Mouse (Mus musculus): ENCODE data around the gene Pard3.

Pard3 gene

DNA sequence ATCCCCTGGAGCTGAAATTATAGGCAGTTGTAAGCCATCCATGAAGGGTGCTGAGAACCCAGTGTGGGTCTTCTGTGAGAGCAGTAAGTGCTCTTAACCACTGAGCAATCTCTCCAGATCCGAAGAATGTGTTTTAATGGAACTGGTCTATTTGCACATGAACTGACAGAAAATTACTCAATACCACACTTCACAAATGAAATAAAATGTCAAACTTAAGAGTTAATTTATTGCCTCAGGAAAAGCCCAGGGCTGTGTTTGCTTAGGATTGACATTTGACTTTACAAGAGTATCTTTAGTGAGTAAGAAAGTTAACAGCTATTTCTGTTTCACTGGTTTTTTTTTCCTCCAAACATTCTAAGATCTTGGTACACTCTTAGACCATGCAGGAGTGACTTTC lies 23.7 kb downstream of the Pard3 start:
- DNase-seq (ENCODE audit: low spot score in 2 of 2), result no peak

DNA sequence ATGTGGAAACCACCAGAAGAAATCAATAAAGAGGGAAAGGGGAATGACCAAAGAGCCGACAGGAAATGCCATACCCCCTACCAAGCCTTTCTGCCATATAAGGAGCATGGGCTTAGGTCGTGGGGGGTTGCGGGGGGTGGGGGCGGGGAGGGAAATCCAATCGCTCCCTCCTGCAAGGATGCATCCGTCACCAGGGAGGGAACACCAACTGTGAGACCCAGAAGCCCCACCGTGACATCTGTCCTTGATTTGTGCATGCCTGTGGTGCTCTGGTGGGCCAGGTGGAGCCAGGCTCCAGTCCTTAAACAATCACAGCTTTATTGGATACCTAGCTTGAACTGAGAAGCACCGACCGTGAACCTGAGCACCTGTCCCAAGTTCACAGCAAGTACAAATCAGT lies 24.7 kb downstream of the Pard3 start:
- no peak for DNase-seq (ENCODE audit: low spot score in 2 of 2)

DNA sequence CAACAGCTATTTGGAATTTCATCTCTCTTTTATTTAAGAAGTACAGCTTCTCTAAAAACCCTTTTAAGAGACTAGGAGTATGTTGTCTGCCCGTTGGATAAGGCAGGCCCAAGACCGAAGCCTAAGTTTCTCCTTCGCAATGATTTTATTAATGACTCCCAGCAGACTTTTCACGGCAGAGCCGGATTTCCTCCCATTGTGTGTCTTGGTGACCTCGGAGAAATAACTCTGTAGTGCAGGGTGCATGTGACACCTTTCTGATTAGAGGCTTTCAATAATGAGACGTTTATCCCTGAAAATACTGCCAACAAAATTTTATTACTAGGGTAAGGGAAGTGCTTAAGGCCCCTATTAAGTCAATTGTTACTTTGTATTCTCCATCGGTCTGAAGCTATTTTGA lies 25.3 kb downstream of the Pard3 start:
- no peak for DNase-seq (ENCODE audit: low spot score in 2 of 2)

DNA sequence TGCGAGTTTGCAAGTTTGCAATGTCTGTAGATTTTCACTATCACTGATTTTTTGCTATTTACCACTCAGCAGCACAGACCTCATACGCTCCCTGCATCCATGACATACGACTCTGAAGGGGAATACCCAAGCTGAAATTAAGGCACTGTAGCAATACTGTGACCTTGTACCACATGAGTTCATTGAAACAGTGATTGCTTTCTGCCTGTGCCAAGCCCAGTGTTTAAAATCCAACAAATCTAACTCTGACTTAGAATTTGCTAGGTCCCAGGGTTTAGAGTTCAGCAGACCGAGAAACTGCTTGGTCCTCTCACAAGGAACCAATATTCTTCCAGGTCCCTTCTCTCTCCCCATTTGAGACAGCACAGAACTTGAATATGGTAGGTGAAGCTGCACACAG lies 26.7 kb downstream of the Pard3 start:
- DNase-seq (ENCODE audit: low spot score in 2 of 2), result no peak

DNA sequence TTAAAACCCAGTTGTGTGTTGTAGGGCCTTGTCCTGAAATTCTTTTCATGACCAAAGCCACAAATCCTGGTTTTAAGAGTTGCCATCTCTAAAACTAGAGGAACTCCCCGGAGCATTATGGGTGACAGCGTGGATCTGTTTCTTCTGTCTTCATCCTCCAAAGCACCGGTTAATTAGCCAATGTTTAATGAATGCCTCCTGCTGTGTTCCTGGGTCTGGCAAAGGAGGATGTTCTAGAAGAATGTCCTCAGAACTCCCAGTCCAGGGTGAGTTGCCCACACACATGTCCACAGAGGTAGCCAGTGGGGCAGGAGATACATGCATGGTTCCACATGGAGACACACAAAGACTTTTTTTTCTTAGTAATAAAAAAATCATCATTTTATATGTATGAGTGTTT lies 28.2 kb downstream of the Pard3 start:
- no peak for DNase-seq (ENCODE audit: low spot score in 2 of 2)

DNA sequence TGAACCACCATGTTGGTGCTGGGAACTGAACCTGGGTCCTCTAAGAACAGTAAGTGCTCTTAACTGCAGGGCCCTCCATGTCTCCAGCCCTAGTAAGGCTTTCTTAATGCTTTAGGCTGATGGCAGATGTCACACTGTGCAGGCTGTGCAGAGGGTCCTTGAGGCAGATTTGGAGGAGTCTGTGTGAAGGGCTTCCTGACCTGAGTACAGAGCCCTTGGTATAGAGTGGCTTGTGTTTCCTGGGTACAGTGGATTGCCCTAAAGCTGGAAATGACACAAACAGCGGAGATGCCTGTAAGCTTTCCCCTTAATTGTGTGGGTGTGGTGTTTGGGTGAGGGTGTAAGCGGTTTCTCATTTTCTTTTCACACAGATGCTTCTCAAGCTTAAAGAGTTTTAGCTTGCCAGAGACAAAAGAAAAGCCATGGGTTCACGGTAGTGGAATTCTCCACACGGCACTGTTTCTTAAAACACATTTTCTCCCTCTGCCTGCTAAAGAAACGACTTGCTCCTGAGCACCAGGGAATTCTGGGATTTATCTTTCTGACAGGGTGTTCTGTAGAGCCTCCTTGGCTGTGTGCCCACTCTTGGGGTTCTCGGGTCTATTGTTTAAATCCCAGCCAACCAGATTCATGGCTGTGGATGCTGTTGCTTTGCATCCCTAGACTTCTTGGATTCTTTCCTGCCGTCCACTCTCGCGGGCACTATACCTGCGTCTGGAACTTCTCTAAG lies 28.9 kb downstream of the Pard3 start:
- no peak for DNase-seq (ENCODE audit: low spot score in 2 of 2)

DNA sequence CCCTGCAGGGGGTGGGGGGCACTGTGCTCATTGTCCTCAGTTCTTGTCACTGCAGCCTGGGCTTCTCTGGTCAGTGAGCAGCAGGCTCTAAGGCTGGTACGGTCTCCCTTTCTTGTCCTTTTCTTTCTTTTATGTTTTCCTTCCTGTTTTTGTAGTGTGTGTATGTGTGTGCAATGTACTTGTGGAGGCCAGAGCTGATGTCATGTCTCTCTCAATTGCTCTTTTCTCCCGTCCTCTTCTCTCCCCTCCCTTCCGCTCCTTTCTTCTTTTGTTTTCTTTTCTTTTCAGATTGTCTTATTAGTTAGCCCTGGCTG lies 29.4 kb downstream of the Pard3 start:
- no peak for DNase-seq (ENCODE audit: low spot score in 2 of 2)

DNA sequence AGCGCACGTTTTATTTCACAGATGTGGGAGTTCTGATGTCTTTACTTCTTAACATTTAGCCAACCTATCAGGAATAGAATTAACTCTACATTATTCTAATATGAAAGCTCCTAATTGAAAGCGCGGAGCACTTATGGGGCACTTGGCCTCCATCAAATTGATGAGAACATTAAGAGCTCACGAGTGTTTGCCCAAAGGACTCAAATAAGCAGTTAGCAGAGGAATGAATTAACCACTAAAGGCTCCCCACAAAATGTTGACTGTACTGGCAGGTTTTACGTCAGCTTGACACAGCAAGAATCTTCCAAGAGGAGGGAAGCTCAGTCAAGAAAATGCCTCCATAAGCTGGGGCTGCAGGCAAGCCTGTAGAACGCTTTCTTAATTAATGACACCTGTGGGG lies 32.1 kb downstream of the Pard3 start:
- no peak for DNase-seq (ENCODE audit: low spot score in 2 of 2)

DNA sequence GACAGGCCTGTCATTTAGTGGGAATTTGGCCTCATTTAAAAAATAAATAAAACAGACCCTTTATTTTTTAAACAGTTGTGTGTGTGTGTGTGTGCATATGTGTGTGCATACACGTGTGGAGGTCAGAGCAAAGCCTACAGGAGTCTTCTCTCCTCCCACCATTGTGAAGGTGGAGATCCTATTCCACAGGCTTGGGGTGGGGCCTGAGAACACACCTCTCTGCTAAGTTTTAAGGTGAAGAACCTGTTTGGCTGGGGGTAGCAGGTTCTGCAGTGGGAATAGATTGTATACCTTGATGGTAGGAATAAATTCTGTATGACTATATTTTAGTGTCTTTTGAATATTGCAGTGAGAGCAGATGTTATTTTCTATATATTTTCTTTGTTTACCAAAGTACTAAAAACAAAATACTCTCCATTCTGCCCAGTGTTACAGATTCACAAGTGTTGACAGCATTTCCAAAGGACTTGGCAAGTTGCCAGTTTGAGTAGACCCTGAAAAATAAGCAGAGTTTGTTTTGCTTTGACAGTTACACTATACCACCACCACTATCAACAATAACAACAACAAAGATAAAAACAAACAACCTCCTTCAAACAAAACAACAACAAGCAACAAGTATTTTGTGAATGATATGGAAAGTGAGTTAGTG lies 35.9 kb downstream of the Pard3 start:
- DNase-seq (ENCODE audit: low spot score in 2 of 2), result no peak

DNA sequence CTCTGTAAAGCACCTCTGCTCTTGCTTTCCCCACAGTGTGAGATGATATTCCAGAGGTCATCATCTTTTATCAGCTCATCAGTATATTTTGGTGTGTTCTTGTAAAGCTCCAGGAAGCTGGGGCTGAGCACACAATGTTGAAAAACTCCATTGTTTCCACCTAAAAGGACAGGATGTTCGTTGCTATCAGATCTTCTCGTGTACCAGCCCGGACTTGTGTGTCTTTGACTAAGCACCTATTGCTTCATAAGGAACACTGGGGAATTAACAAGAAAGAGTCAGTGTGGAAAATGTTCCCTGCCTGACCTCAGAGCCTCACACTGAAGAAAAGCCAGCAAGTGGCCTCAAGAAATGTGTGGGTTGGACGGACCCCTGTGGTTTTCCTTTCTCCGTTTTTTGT lies 39.6 kb downstream of the Pard3 start:
- no peak for DNase-seq (ENCODE audit: low spot score in 2 of 2)

DNA sequence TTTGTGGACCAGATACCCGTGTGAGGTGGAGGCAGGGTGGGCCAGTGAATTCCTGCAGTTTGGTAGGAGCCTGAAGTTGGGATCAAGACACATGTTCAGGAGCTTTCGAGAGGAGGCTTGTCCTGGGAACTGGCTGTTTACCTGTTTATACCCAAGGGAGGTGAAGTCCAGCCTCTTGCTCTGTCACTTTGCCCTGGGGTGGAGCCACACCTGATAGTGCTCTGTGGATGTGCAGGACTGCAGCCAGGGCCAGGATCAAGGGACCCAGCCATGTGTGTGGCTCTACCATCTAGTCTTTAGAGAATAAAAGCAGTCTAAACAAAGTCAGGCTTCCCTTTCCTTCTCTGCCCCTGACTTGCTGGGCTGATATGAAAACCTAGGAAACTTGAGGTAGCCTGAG lies 40.9 kb downstream of the Pard3 start:
- no peak for DNase-seq (ENCODE audit: low spot score in 2 of 2)

DNA sequence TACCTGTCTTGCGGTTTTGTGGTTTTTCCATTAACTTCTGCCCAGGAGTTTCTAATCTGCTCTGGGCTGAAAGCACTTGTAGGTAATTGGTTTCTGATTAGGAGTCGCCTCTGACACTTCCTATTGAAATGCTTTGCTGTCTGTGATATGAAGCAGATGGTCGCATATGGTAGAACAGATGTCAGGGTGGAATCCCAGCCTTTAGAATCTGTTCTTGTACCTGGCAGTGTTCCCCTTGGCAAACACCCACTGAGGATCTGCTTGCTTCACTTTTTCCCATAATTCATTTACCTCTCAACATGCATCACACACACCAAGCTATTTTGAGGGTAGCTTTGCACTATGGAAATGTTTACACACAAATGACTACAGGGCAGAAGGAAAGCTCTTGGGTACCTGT lies 44.2 kb downstream of the Pard3 start:
- DNase-seq (ENCODE audit: low spot score in 2 of 2), result no peak

DNA sequence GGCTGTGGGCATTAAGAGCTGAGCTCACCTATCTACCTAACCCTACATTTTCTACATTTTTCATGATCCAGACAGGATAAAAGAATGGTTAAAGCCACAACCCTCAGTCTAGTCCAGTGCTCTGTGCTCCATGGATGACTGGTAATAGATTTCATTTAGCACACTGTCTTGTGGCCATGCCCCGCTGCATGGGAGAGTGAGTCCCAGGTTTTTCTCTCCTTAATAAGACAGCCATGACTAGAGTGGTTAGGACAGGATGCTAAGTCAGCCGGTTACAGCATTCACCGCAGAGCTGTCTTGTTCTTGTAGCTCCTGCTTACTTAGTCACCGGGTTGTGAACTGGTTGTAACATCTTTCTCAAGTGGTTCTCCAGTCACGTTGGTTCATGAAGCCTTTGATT lies 49.5 kb downstream of the Pard3 start:
- DNase-seq (ENCODE audit: low spot score in 2 of 2), result no peak

DNA sequence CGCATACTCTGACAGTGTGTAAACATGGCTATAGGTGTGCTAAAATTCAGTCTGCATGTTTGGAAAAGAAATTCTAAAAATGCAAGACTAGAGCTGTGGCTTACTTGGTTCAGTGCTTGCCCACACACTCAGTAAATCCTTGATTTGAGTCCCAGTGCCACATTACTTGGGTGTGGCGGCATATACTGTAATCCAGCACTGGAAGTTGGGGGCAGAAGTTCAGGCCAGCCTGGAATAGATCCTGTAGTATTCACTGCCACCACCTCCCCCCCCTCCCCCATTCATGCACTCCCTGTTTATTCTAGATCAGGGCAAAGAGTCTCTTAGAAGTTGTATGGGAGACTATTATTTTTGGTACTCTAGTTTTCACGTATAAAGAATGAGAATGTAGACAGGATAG lies 52.1 kb downstream of the Pard3 start:
- no peak for DNase-seq (ENCODE audit: low spot score in 2 of 2)

DNA sequence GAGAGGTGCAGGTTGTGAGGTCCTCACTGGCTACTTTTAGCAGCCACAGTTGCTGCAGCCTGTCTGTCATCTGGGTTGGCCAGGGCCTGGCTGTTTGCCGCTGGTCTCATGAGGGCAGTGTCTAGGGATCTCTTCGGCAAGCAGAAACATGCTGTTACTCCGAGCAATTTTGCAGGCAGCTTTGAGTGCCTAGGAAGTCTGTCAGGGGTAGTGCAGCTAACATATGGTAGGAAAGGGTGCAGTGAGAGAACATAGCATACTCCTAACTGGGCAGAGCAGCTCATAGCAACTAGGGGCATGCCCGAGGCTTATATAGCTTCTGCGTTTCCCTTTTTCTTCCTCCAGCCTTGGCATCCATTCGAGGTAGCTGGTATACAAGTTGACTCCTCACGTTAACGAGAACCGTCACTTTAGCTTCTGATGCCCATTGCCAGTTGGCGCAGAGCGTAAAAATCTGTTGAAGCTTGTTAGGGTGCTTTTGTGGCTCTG lies 54.7 kb downstream of the Pard3 start:
- DNase-seq (ENCODE audit: low spot score in 2 of 2), result no peak

DNA sequence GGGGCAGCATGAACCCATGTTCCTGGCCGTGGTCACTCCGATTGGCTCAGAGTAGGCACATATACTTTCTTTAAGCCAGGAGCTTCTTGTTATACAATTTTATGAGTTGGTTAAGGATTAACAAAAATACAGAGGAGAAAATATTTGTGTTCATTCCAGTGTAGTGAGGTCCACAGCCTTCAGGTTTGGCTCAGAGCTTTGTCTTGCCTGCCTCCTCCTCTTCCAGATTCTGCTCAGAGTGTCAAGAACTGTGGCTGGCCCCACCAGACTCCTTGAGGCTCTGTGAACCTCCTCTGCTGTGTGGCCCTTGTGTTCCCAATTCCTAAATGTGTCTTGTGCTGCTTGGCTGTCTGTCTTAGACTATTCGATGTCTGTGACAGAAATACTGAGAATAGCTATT lies 59.7 kb downstream of the Pard3 start:
- DNase-seq (ENCODE audit: low spot score in 2 of 2), result no peak

DNA sequence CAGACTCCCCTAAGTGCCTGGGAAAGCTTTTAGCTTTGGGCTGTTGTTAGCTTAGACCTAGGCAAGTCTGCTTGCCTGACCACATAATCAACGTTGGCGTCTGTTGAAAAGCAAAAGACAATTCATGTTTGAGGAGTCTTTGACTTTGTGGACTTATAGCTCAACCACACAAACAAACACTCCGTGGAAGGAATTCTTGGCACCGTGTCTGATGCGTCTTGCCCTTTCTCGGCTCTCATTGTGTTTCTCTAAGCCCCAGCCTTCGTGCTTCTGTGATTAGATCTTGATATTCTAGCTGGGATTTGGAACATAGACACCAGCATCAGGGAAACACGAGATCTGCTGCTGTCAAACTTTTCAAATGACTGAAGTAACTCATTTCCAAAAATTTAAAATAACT lies 61.1 kb downstream of the Pard3 start:
- no peak for DNase-seq (ENCODE audit: low spot score in 2 of 2)

DNA sequence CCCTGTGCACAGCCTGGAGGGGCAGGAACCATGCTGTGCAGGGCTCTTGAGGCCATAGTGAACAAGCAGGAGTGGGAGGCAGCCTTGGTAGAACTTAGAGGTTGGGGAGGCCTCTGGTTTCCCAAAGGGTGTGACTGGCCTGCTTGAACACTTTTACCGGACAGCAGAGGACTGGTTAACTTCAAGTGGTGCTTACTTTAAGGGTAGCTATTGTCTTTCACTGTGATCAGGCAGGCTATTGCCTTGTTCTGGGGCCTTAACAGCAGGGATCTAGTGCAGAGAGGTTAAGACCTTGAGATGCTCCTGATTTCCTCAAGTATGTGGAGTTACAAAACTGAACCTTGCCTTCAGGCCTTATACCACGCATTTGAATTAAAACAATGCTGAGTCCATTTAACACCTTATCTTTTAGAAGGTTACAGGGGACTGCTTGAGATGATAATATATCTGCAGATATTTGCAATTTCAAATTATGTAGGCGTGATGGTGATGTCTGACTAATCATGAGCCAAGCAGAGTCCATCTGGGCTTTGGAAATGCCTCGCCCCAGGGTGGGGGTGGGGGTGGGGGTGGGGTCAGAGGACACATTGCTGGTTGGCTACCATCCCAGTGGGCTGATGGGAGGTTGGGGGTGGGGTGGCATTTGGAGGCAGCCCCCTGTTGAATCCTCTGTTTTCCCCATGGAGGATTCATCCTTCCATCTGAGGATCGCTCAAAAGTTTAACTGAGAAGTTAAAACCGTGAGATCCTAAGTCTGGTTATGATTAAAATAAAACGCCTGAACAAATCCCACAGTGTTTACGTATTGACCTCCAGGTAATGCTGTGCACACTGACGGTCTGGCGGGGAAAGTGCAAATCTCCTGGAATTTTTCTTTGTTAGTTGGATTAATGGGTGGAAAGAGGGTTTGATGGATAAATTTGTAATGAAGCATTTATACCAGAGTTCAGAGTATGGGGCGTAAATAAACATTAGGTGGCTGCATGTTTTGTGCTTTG lies 62.3 kb downstream of the Pard3 start:
- no peak for DNase-seq (ENCODE audit: low spot score in 2 of 2)

DNA sequence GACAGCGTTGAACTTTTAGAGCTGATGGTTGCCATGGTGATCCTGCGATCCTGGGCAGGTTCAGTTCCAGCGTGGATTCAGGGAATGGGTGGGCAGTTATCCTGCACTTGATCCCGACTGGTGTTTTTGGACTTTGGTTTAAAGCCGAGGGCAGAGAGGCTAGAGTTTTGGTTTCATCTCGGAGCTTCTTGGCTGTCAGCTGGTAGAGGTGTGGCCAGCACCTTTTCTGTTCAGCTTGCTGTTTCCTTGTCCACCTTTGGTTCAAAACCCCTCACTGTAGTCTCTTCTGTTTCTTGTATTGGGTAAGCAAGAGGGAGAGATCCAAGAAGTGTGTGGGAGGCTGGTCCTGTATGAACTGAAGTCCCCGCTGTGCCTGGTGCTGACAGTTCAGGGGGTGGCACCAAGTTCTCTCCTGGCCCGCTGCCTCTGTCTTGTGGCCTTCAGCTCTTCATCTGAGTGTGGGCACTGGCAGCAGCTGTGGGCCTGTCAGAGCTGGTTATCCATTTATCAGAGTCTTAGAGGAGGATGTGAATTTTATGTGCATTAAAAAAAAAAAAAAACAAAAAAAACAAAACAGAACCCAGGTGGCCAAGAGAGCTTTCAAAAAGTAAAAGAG lies 65.2 kb downstream of the Pard3 start:
- no peak for DNase-seq (ENCODE audit: low spot score in 2 of 2)

DNA sequence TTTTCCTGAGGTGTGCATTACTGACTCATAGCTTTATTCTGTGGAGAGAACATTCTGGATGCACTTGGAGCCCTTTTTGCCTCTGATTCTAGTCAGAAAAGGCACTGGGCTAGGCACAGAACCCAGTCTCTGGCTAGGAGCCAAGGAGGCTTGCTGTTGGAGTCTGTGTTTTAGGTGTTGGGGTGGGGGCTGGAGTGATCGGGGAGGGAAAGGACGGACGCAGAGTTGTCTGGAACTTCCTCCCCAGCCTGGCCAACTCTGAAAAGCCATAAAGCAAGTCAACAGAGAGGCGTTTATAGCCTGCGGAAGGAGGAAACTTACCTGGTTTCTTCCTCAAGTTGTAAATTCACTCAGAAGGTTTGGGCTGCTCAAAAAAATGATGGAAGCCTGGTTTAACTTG lies 70.6 kb downstream of the Pard3 start:
- no peak for DNase-seq (ENCODE audit: low spot score in 2 of 2)

DNA sequence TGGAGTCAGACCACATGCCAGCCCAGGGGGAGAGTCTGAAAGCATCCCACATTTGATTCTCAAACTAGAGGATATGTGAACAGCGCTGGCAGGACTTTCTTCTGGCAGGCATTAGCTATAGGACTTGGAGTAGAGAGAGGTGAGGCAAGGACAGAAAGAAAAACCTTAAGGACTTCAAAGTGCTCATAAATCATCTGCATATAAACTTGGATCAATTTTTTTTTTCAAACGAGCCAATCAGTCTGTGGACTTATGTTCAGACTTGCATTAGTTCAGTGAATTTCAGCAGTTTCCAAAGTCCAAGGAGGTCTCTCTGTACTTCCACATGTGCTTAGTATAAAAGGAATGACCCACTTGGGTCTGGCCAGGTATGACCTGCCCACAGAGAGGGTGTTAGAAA lies 72.5 kb downstream of the Pard3 start:
- DNase-seq (ENCODE audit: low spot score in 2 of 2), result no peak

DNA sequence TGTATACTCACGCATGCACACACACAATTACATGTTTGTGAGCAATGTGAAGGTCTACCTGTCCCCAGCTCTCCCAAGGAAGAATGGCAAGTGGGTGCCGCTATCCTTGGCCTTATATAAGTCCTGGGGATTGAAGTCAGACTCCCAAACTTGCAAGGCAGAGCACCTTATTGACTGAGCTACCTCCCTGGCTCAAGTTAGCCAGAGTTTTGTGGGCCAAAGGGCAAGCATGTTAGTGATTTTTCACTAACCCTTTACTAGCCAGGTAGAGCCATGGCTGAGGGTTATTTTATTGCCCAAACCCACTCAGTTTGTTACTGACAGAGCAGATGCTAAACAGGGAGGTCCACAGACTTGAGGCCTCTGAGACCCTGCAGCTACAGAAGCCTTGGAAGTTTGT lies 73.1 kb downstream of the Pard3 start:
- DNase-seq (ENCODE audit: low spot score in 2 of 2), result no peak
